Mouse (Mus musculus) midbrain, embryonic 16.5 days (tissue): ENCODE measurements around the gene Tmem206. TPM values are rescaled to one million over a fixed set of nuclear protein-coding genes. Genes with fewer than 3 reads are reported as not detected.

ENCODE experiments used
- ATAC-seq: fragments of 200-750 bp; cut with Nextera tagmentation; 2 replicates; pipeline ENCODE4 v1.8.0; 2017; ENCODE audit warnings: moderate TSS enrichment
- H3K27ac ChIP-seq: fragments of 300-500 bp; sonication (generic); 2 replicates; pipeline ENCODE4 v1.5.1; 2014; ENCODE audit warnings: mild to moderate bottlenecking, low read length, mixed read lengths
- H3K27me3 ChIP-seq: fragments of 300-500 bp; sonication (generic); 2 replicates; pipeline ENCODE4 v1.6.1; 2014; ENCODE audit warnings: low read depth, low read length, mixed read lengths; ENCODE audit not compliant: control insufficient read depth, insufficient read depth
- H3K36me3 ChIP-seq: fragments of 300-500 bp; sonication (generic); 2 replicates; pipeline ENCODE4 v1.6.1; 2014; ENCODE audit warnings: mild to moderate bottlenecking, low read length, moderate library complexity, mixed read lengths; ENCODE audit not compliant: control insufficient read depth, insufficient read depth
- H3K4me1 ChIP-seq: fragments of 300-500 bp; sonication (generic); 2 replicates; pipeline ENCODE4 v1.6.1; 2014; ENCODE audit warnings: mild to moderate bottlenecking, low read length, mixed read lengths; ENCODE audit not compliant: control insufficient read depth, insufficient read depth
- H3K4me2 ChIP-seq: fragments of 300-500 bp; sonication (generic); 2 replicates; pipeline ENCODE4 v1.6.1; 2014; ENCODE audit warnings: mild to moderate bottlenecking, low read length, mixed read lengths
- H3K4me3 ChIP-seq: fragments of 300-500 bp; sonication (generic); 2 replicates; pipeline ENCODE4 v1.5.1; 2014; ENCODE audit warnings: low read depth, mild to moderate bottlenecking, low read length, moderate library complexity, mixed read lengths
- H3K9ac ChIP-seq: fragments of 300-500 bp; sonication (generic); 2 replicates; pipeline ENCODE4 v1.6.1; 2014; ENCODE audit warnings: low read depth, low read length, mixed read lengths
- H3K9me3 ChIP-seq: fragments of 300-500 bp; sonication (generic); replicated peaks from 2 replicates; pipeline ENCODE4 v1.6.1; 2014; ENCODE audit warnings: mild to moderate bottlenecking, low read length, mixed read lengths; ENCODE audit not compliant: control insufficient read depth, poor library complexity, severe bottlenecking
- WGBS: fragments of 180-500 bp; shearing (Covaris S2); extraction: QIAGEN DNeasy Blood & Tissue Kit; methylation state at CpG from one replicate; pipeline ENCODE4 v1.1.7; 2014; 5-methylcytosine and 5-hydroxymethylcytosine counted together
- polyA plus RNA-seq: library from polyadenylated mRNA; unstranded; fragments of >200 nt; fragmentation: Nextera tagmentation; extraction: Ambion mirVana; gene quantifications from 2 replicates; pipeline ENCODE4 v1.2.1, GENCODE M21; 2015

Tmem206 gene
- polyA plus RNA-seq, 1 experiment from 2014 or later: 41.0 TPM

GRCm38 (mm10) chr1:191292348-191292747 is 33.4 kb upstream of the Tmem206 start:
- Histone ChIP-seq H3K9ac (no peak overlapping the region), H3K27ac (no peak overlapping the region), H3K4me2 (no peak overlapping the region), H3K4me1 (no peaks in the 10 kb centered on the region), H3K4me3 (no peak overlapping the region), H3K36me3 (no peaks in the 10 kb centered on the region), H3K9me3 (no peaks in the 10 kb centered on the region), H3K27me3 (no peaks in the 10 kb centered on the region)
- ATAC-seq: no peak
- WGBS: 62% methylated on average over 5 of the region's 5 CpGs

- ATAC-seq: no peak
- Histone ChIP-seq H3K4me3 (no peak overlapping the region), H3K4me2 (no peak overlapping the region), H3K27me3 (no peaks in the 10 kb centered on the region), H3K27ac (no peak overlapping the region), H3K9me3 (no peaks in the 10 kb centered on the region), H3K36me3 (no peaks in the 10 kb centered on the region), H3K4me1 (no peaks in the 10 kb centered on the region), H3K9ac (no peak overlapping the region)
- WGBS: 86% methylated on average over 2 of the region's 2 CpGs
Measured at GRCm38 (mm10) chr1:191293051-191293450, 32.7 kb upstream of the Tmem206 start.

- no peaks in the 10 kb centered on the region for H3K9me3 ChIP-seq
- H3K36me3 ChIP-seq: no peaks in the 10 kb centered on the region
- 76% methylated on average over 9 of the region's 9 CpGs for WGBS
- no peak overlapping the region for H3K4me2 ChIP-seq
- no peak for ATAC-seq
- no peak overlapping the region for H3K27ac ChIP-seq
- H3K27me3 ChIP-seq: no peaks in the 10 kb centered on the region
- no peaks in the 10 kb centered on the region for H3K4me1 ChIP-seq
- no peak overlapping the region for H3K4me3 ChIP-seq
- no peak overlapping the region for H3K9ac ChIP-seq
Measured at GRCm38 (mm10) chr1:191293996-191294795, 31.5 kb upstream of the Tmem206 start.

GRCm38 (mm10) chr1:191295784-191296183 is 29.9 kb upstream of the Tmem206 start:
- no peak overlapping the region for H3K9ac ChIP-seq
- no peak overlapping the region for H3K4me2 ChIP-seq
- 43% methylated on average over 3 of the region's 3 CpGs for WGBS
- H3K36me3 ChIP-seq: no peaks in the 10 kb centered on the region
- no peaks in the 10 kb centered on the region for H3K27me3 ChIP-seq
- no peak for ATAC-seq
- H3K27ac ChIP-seq: no peak overlapping the region
- H3K4me1 ChIP-seq: no peaks in the 10 kb centered on the region
- no peak overlapping the region for H3K4me3 ChIP-seq
- H3K9me3 ChIP-seq: no peaks in the 10 kb centered on the region

GRCm38 (mm10) chr1:191296445-191296844 is 29.3 kb upstream of the Tmem206 start:
- WGBS: 63% methylated on average over 5 of the region's 5 CpGs
- Histone ChIP-seq H3K27ac (no peak overlapping the region), H3K9me3 (no peaks in the 10 kb centered on the region), H3K4me1 (no peaks in the 10 kb centered on the region), H3K4me3 (no peak overlapping the region), H3K4me2 (no peak overlapping the region), H3K27me3 (no peaks in the 10 kb centered on the region), H3K36me3 (no peaks in the 10 kb centered on the region), H3K9ac (no peak overlapping the region)
- no peak for ATAC-seq

- Histone ChIP-seq H3K4me1 (no peaks in the 10 kb centered on the region), H3K4me2 (no peak overlapping the region), H3K36me3 (no peaks in the 10 kb centered on the region), H3K27me3 (no peaks in the 10 kb centered on the region), H3K9me3 (no peaks in the 10 kb centered on the region), H3K4me3 (no peak overlapping the region), H3K9ac (no peak overlapping the region), H3K27ac (no peak overlapping the region)
- ATAC-seq: no peak
- WGBS: 91% methylated on average over 4 of the region's 4 CpGs
Measured at GRCm38 (mm10) chr1:191298304-191298703, 27.4 kb upstream of the Tmem206 start.

- ATAC-seq: no peak
- H3K4me1 ChIP-seq: no peaks in the 10 kb centered on the region
- no peaks in the 10 kb centered on the region for H3K9me3 ChIP-seq
- no peak overlapping the region for H3K4me3 ChIP-seq
- no peak overlapping the region for H3K4me2 ChIP-seq
- H3K27me3 ChIP-seq: no peaks in the 10 kb centered on the region
- no peak overlapping the region for H3K9ac ChIP-seq
- H3K27ac ChIP-seq: no peak overlapping the region
- no peaks in the 10 kb centered on the region for H3K36me3 ChIP-seq
- 53% methylated on average over 11 of the region's 11 CpGs for WGBS
Measured at GRCm38 (mm10) chr1:191299215-191299942, 26.3 kb upstream of the Tmem206 start.

GRCm38 (mm10) chr1:191301903-191302302 is 23.8 kb upstream of the Tmem206 start:
- H3K4me2 ChIP-seq: no peak overlapping the region
- no peak overlapping the region for H3K4me3 ChIP-seq
- H3K9me3 ChIP-seq: no peaks in the 10 kb centered on the region
- ATAC-seq: no peak
- no peak overlapping the region for H3K27ac ChIP-seq
- peaks cover 4% of the 10 kb centered on the region; the same call in 1 of the 2 replicates for H3K36me3 ChIP-seq
- H3K9ac ChIP-seq: no peak overlapping the region
- H3K27me3 ChIP-seq: no peaks in the 10 kb centered on the region
- H3K4me1 ChIP-seq: no peaks in the 10 kb centered on the region
- WGBS: 27% methylated on average over 4 of the region's 4 CpGs

- Histone ChIP-seq H3K9me3 (no peaks in the 10 kb centered on the region), H3K27ac (no peak overlapping the region), H3K27me3 (no peaks in the 10 kb centered on the region), H3K4me2 (no peak overlapping the region), H3K9ac (no peak overlapping the region), H3K4me1 (no peaks in the 10 kb centered on the region), H3K36me3 (peaks cover 9% of the 10 kb centered on the region), H3K4me3 (no peak overlapping the region)
- no peak for ATAC-seq
- WGBS: 82% methylated on average over 3 of the region's 3 CpGs
Measured at GRCm38 (mm10) chr1:191303736-191304135, 22.0 kb upstream of the Tmem206 start.
